Mouse (Mus musculus): ENCODE measurements around the gene Ube2j1. TPM values are rescaled to one million over a fixed set of nuclear protein-coding genes. Genes with fewer than 3 reads are reported as not detected.
A peak's percentile ranks its signal among the peaks of the same experiment; 100 is the strongest.

Gene Ube2j1
- 43.6 and 44.3 TPM in 2 replicates for polyA plus RNA-seq (2014; fragmentation: Nextera tagmentation; extraction: Ambion mirVana)

DNA sequence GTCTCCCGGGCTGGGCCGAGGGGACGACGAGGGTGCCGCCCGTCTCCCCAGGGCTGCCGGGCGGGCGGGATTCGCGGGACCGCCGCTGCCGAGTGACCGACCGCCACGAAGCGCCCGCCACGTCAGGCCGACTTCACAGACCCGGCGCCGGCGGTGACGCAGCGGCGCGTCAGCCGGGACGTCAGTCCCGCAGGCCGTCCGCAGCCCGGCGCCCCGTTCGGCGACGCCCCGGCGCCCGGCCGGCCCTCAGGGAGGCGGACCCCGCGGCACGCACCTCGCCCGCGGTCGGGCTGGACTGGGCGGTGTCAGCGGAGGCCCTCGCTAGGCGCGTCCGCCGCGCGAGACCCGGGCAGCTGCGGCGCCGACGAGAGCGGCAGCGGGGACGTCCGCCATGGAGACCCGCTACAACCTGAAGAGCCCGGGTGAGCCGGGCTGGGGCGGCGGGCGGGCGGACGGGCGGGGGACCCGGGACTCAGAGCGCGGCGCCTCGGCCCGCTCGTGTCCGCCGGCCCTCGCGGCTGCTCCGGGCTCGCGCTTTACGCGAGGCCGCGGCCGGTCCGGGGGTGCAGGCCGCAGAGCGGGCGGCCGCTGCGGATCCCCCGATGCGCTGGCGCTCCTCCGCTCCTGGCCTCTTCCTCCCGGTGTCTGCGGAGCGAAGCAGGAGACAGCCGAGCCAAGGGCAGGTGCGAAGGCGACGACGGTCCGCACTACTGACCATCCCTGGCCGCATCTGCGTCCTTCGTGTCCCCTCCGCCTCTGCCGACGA lies at the start of gene Ube2j1:
Gene Ube2j1, plus strand, starts transcription at position 222 of the 766 bp plus-strand sequence.
- H3K36me3 ChIP-seq (ENCODE audit: control insufficient read depth, insufficient read depth, low read length) = no peaks in the 10 kb centered on the region
- H3K4me1 ChIP-seq (replicated peaks; ENCODE audit: control insufficient read depth, insufficient read depth, low read length) = peaks cover 3% of the 10 kb centered on the region; the same call in 1 of the 2 replicates
- H3K4me3 ChIP-seq (ENCODE audit: low read depth, low read length) = peak within 1 kb of the TSS; percentile 63
- DNase-seq (ENCODE audit: low spot score) (peak; percentile 85), ATAC-seq (replicated peaks; ENCODE audit: low FRiP score) (peak; percentile 98)
- H3K4me2 ChIP-seq = peak within 1 kb of the TSS; percentile 82
- H3K27me3 ChIP-seq (replicated peaks; ENCODE audit: control insufficient read depth, insufficient read depth, low read length) = no peaks in the 10 kb centered on the region
- WGBS = under 1% methylated on average over 97 of the region's 123 CpGs
- peak within 1 kb of the TSS; percentile 49 for H3K27ac ChIP-seq (ENCODE audit: low read depth, low read length)
- 0 out of 2 replicates have a peak, but pooled peaks cover 2% of the 10 kb centered on the region for H3K9me3 ChIP-seq (ENCODE audit: control insufficient read depth, low read length)
- H3K9ac ChIP-seq (ENCODE audit: low read depth, low read length) = peak within 1 kb of the TSS; percentile 77

GRCm38 (mm10) chr4:32981617-32982016 lies 49.6 kb upstream of the Ube2j1 start:
- Histone ChIP-seq H3K9me3 (ENCODE audit: control insufficient read depth, low read length) (no peaks in the 10 kb centered on the region), H3K27me3 (replicated peaks; ENCODE audit: control insufficient read depth, insufficient read depth, low read length) (peaks cover 52% of the 10 kb centered on the region), H3K4me1 (replicated peaks; ENCODE audit: control insufficient read depth, insufficient read depth, low read length) (peaks cover 22% of the 10 kb centered on the region), H3K4me2 (peak overlapping the region; percentile 99), H3K27ac (ENCODE audit: low read depth, low read length) (no peak overlapping the region), H3K9ac (ENCODE audit: low read depth, low read length) (no peak overlapping the region), H3K36me3 (ENCODE audit: control insufficient read depth, insufficient read depth, low read length) (no peaks in the 10 kb centered on the region), H3K4me3 (ENCODE audit: low read depth, low read length) (peak overlapping the region; percentile 14)
- ATAC-seq (replicated peaks; ENCODE audit: low FRiP score) (peak; percentile 52; the same call in 1 of the 2 replicates), DNase-seq (ENCODE audit: low spot score) (no peak)
- WGBS = 10% methylated on average over 5 of the region's 5 CpGs

- ATAC-seq (replicated peaks; ENCODE audit: low FRiP score) (no peak), DNase-seq (ENCODE audit: low spot score) (no peak)
- H3K4me2 ChIP-seq = peak overlapping the region; percentile 99
- H3K9me3 ChIP-seq (ENCODE audit: control insufficient read depth, low read length) = no peaks in the 10 kb centered on the region
- no peak overlapping the region for H3K27ac ChIP-seq (ENCODE audit: low read depth, low read length)
- no peaks in the 10 kb centered on the region for H3K36me3 ChIP-seq (ENCODE audit: control insufficient read depth, insufficient read depth, low read length)
- H3K27me3 ChIP-seq (replicated peaks; ENCODE audit: control insufficient read depth, insufficient read depth, low read length) = peaks cover 52% of the 10 kb centered on the region
- H3K9ac ChIP-seq (ENCODE audit: low read depth, low read length) = no peak overlapping the region
- peaks cover 22% of the 10 kb centered on the region for H3K4me1 ChIP-seq (replicated peaks; ENCODE audit: control insufficient read depth, insufficient read depth, low read length)
- 2% methylated on average over 15 of the region's 15 CpGs for WGBS
- H3K4me3 ChIP-seq (ENCODE audit: low read depth, low read length) = peak overlapping the region; percentile 67
Measured at GRCm38 (mm10) chr4:32982041-32982715, 49.0 kb upstream of the Ube2j1 start.

- peak within 1 kb of the TSS; percentile 67 for H3K4me3 ChIP-seq (ENCODE audit: low read depth, low read length)
- H3K27me3 ChIP-seq (replicated peaks; ENCODE audit: control insufficient read depth, insufficient read depth, low read length) = peaks cover 52% of the 10 kb centered on the region
- no peaks in the 10 kb centered on the region for H3K9me3 ChIP-seq (ENCODE audit: control insufficient read depth, low read length)
- H3K9ac ChIP-seq (ENCODE audit: low read depth, low read length) = peak within 1 kb of the TSS; percentile 67
- under 1% methylated on average over 18 of the region's 18 CpGs for WGBS
- H3K4me1 ChIP-seq (replicated peaks; ENCODE audit: control insufficient read depth, insufficient read depth, low read length) = peaks cover 27% of the 10 kb centered on the region
- peak within 1 kb of the TSS; percentile 99 for H3K4me2 ChIP-seq
- H3K36me3 ChIP-seq (ENCODE audit: control insufficient read depth, insufficient read depth, low read length) = no peaks in the 10 kb centered on the region
- DNase-seq (ENCODE audit: low spot score) (peak; percentile 40), ATAC-seq (replicated peaks; ENCODE audit: low FRiP score) (no peak)
- peak within 1 kb of the TSS; percentile 36 for H3K27ac ChIP-seq (ENCODE audit: low read depth, low read length)
Measured at GRCm38 (mm10) chr4:32982716-32983175, 48.5 kb upstream of the Ube2j1 start, which contains the start of gene Rragd. TSS of gene Rragd (plus strand) at chr4:32983037.

GRCm38 (mm10) chr4:32983176-32984155 lies 47.8 kb upstream of the Ube2j1 start:
- ATAC-seq (replicated peaks; ENCODE audit: low FRiP score) = no peak
- Histone ChIP-seq H3K4me2 (peak overlapping the region; percentile 99), H3K27me3 (replicated peaks; ENCODE audit: control insufficient read depth, insufficient read depth, low read length) (peaks cover 52% of the 10 kb centered on the region), H3K36me3 (ENCODE audit: control insufficient read depth, insufficient read depth, low read length) (no peaks in the 10 kb centered on the region), H3K27ac (ENCODE audit: low read depth, low read length) (peak overlapping the region; percentile 36), H3K9ac (ENCODE audit: low read depth, low read length) (peak overlapping the region; percentile 67), H3K4me1 (replicated peaks; ENCODE audit: control insufficient read depth, insufficient read depth, low read length) (peaks cover 27% of the 10 kb centered on the region), H3K4me3 (ENCODE audit: low read depth, low read length) (peak overlapping the region; percentile 67), H3K9me3 (ENCODE audit: control insufficient read depth, low read length) (no peaks in the 10 kb centered on the region)
- peak; percentile 57 for DNase-seq (ENCODE audit: low spot score)
- under 1% methylated on average over 70 of the region's 94 CpGs for WGBS

- no peaks in the 10 kb centered on the region for H3K9me3 ChIP-seq (ENCODE audit: control insufficient read depth, low read length)
- H3K4me2 ChIP-seq = peak overlapping the region; percentile 99
- no peak for ATAC-seq (replicated peaks; ENCODE audit: low FRiP score)
- peak overlapping the region; percentile 67 for H3K4me3 ChIP-seq (ENCODE audit: low read depth, low read length)
- peaks cover 52% of the 10 kb centered on the region for H3K27me3 ChIP-seq (replicated peaks; ENCODE audit: control insufficient read depth, insufficient read depth, low read length)
- peak overlapping the region; percentile 67; the same call in 1 of the 2 replicates for H3K9ac ChIP-seq (ENCODE audit: low read depth, low read length)
- no peaks in the 10 kb centered on the region for H3K36me3 ChIP-seq (ENCODE audit: control insufficient read depth, insufficient read depth, low read length)
- H3K4me1 ChIP-seq (replicated peaks; ENCODE audit: control insufficient read depth, insufficient read depth, low read length) = peaks cover 27% of the 10 kb centered on the region
- DNase-seq (ENCODE audit: low spot score) = no peak
- WGBS = 2% methylated on average over 13 of the region's 13 CpGs
- H3K27ac ChIP-seq (ENCODE audit: low read depth, low read length) = no peak overlapping the region
Measured at GRCm38 (mm10) chr4:32984242-32984641, 47.0 kb upstream of the Ube2j1 start.

- no peaks in the 10 kb centered on the region for H3K9me3 ChIP-seq (ENCODE audit: control insufficient read depth, low read length)
- H3K4me3 ChIP-seq (ENCODE audit: low read depth, low read length) = peak overlapping the region; percentile 67
- no peak overlapping the region for H3K9ac ChIP-seq (ENCODE audit: low read depth, low read length)
- WGBS = 22% methylated on average over 13 of the region's 13 CpGs
- no peak overlapping the region for H3K27ac ChIP-seq (ENCODE audit: low read depth, low read length)
- peaks cover 52% of the 10 kb centered on the region for H3K27me3 ChIP-seq (replicated peaks; ENCODE audit: control insufficient read depth, insufficient read depth, low read length)
- ATAC-seq (replicated peaks; ENCODE audit: low FRiP score) = no peak
- H3K36me3 ChIP-seq (ENCODE audit: control insufficient read depth, insufficient read depth, low read length) = no peaks in the 10 kb centered on the region
- H3K4me2 ChIP-seq = peak overlapping the region; percentile 99
- no peak for DNase-seq (ENCODE audit: low spot score)
- peaks cover 27% of the 10 kb centered on the region for H3K4me1 ChIP-seq (replicated peaks; ENCODE audit: control insufficient read depth, insufficient read depth, low read length)
Measured at GRCm38 (mm10) chr4:32984801-32985675, 46.2 kb upstream of the Ube2j1 start.
